ENCODE assay signal across 8 mouse cellular contexts in genomic region chr2:156584154-156584796, GRCm38 (mm10). TPM values are rescaled to one million over a fixed set of nuclear protein-coding genes. Genes with fewer than 3 reads are reported as not detected.
DNase-seq lines count a peak whose midpoint lies in the region; ATAC-seq and TF ChIP-seq lines count a peak whose summit lies in the region.

No protein-coding gene starts in this region.

- no peaks in the 10 kb centered on the region for H3K9me3 ChIP-seq in heart, embryonic 10.5 days
- no peaks in the 10 kb centered on the region for H3K9me3 ChIP-seq in forebrain, embryonic 16.5 days (ENCODE audit: control insufficient read depth, low read length)

- 54% methylated on average over 11 of the region's 11 CpGs for WGBS in heart, embryonic 10.5 days
- 61% methylated on average over 11 of the region's 11 CpGs for WGBS in thymus, adult 2 months
- WGBS in forebrain, embryonic 16.5 days = 57% methylated on average over 11 of the region's 11 CpGs

- DNase-seq in heart, adult 11 months = peak; percentile 92
- DNase-seq in heart, embryonic 10.5 days (ENCODE audit: low spot score) = no peak
- DNase-seq in thymus, adult 2 months = peak; percentile 15
- no peak for DNase-seq in thymus, adult 18-20 months
- DNase-seq in lung, postnatal 10 days = peak; percentile 9
- no peak for DNase-seq in gastrocnemius, postnatal 14 days

- no peaks in the 10 kb centered on the region for H3K36me3 ChIP-seq in heart, embryonic 10.5 days
- H3K36me3 ChIP-seq in thymus, adult 2 months (ENCODE audit: control insufficient read depth, insufficient read depth, low read length) = no peaks in the 10 kb centered on the region
- H3K36me3 ChIP-seq in forebrain, embryonic 16.5 days (ENCODE audit: control insufficient read depth, insufficient read depth) = no peaks in the 10 kb centered on the region

- no peak overlapping the region for H3K4me3 ChIP-seq in heart, embryonic 10.5 days
- H3K4me3 ChIP-seq in thymus, adult 2 months (ENCODE audit: control insufficient read depth, insufficient read depth, low read length) = no peak overlapping the region
- H3K4me3 ChIP-seq in forebrain, embryonic 16.5 days (replicated peaks; ENCODE audit: low read length) = no peak overlapping the region

- no peak for TF ChIP-seq CTCF in thymus, adult 2 months (IDR thresholded peaks at IDR 0.05; ENCODE audit: borderline replicate concordance, control insufficient read depth, extremely low read depth, insufficient read depth, low read length, poor library complexity)

- H3K9ac ChIP-seq in forebrain, embryonic 16.5 days (replicated peaks; ENCODE audit: low read depth, low read length) = no peak overlapping the region

- no peak for TF ChIP-seq POLR2A in thymus, adult 2 months (IDR thresholded peaks at IDR 0.05; ENCODE audit: control insufficient read depth, extremely low read depth, insufficient read depth, low read length, poor library complexity)

- no peak; the same call in 1 of the 2 replicates for ATAC-seq in forebrain, embryonic 16.5 days
- no peak for ATAC-seq in erythroid progenitor cell, adult 5-6 weeks (replicated peaks; ENCODE audit: low FRiP score, poor library complexity, severe bottlenecking)

- intact Hi-C loops in gastrocnemius, postnatal 14 days (cut with DNase I; ENCODE audit: low total_unique reads) = loop anchor here (10.0 kb wide), 1 partner anchor 121 kb away; no protein-coding TSS in a partner anchor

- peak overlapping the region; percentile 38; the same call in 1 of the 2 replicates for H3K4me2 ChIP-seq in forebrain, embryonic 16.5 days (ENCODE audit: low read length)

- peaks cover 31% of the 10 kb centered on the region for H3K27me3 ChIP-seq in heart, embryonic 10.5 days (ENCODE audit: insufficient read depth, poor library complexity, severe bottlenecking)
- no peaks in the 10 kb centered on the region for H3K27me3 ChIP-seq in thymus, adult 2 months (ENCODE audit: control insufficient read depth, insufficient read depth, low read length)
- H3K27me3 ChIP-seq in forebrain, embryonic 16.5 days (replicated peaks; ENCODE audit: control insufficient read depth, insufficient read depth, low read length) = no peaks in the 10 kb centered on the region

- H3K4me1 ChIP-seq in heart, embryonic 10.5 days = peaks cover 15% of the 10 kb centered on the region
- no peaks in the 10 kb centered on the region for H3K4me1 ChIP-seq in thymus, adult 2 months (replicated peaks; ENCODE audit: control insufficient read depth, insufficient read depth, low read length)
- H3K4me1 ChIP-seq in forebrain, embryonic 16.5 days (replicated peaks; ENCODE audit: control insufficient read depth, insufficient read depth, low read length) = peaks cover 16% of the 10 kb centered on the region

- no peak overlapping the region for H3K27ac ChIP-seq in heart, embryonic 10.5 days
- H3K27ac ChIP-seq in thymus, adult 2 months (ENCODE audit: control insufficient read depth, insufficient read depth, low read length) = no peak overlapping the region
- no peak overlapping the region for H3K27ac ChIP-seq in forebrain, embryonic 16.5 days (ENCODE audit: low read length)

RNA-seq across cellular contexts. Expression of gene Dlgap4, which starts 29.2 kb away (rescaled TPM):
- polyA plus RNA-seq in heart, embryonic 10.5 days (2016; fragmentation: Nextera tagmentation; extraction: Ambion mirVana) = 71.6 and 95.7 TPM in 2 replicates
- 93.5 and 98.2 TPM in 2 replicates for polyA plus RNA-seq in thymus, adult 2 months (2012; rRNA removed)
- 342 and 361 TPM in 2 replicates for polyA plus RNA-seq in forebrain, embryonic 16.5 days (2015; fragmentation: Nextera tagmentation; extraction: Ambion mirVana)
- 8.0 and 10.1 TPM in 2 replicates for total RNA-seq in erythroid progenitor cell, adult 5-6 weeks (2015; ENCODE audit: low replicate concordance)
- 3.0 and 3.5 TPM in 2 replicates for total RNA-seq in erythroid progenitor cell, adult 5-6 weeks (2017; ENCODE audit: low replicate concordance)
- total RNA-seq in gastrocnemius, postnatal 14 days (2021) = 10 to 100 TPM; 54.6 to 77.3 TPM

RNA-seq across cellular contexts. Expression of gene Aar2, which starts 36.9 kb away (rescaled TPM):
- 28.0 and 31.8 TPM in 2 replicates for polyA plus RNA-seq in heart, embryonic 10.5 days (2016; fragmentation: Nextera tagmentation; extraction: Ambion mirVana)
- polyA plus RNA-seq in thymus, adult 2 months (2012; rRNA removed) = 32.6 and 32.7 TPM in 2 replicates
- polyA plus RNA-seq in forebrain, embryonic 16.5 days (2015; fragmentation: Nextera tagmentation; extraction: Ambion mirVana) = 44.4 and 45.9 TPM in 2 replicates
- 2.5 and 3.2 TPM in 2 replicates for total RNA-seq in erythroid progenitor cell, adult 5-6 weeks (2015; ENCODE audit: low replicate concordance)
- total RNA-seq in erythroid progenitor cell, adult 5-6 weeks (2017; ENCODE audit: low replicate concordance) = 1.2 and 3.6 TPM in 2 replicates
- 10 to 100 TPM; 18.9 to 20.1 TPM for total RNA-seq in gastrocnemius, postnatal 14 days (2021)

Comparison
In these comparisons a context has a peak if more than half of its experiments do, and no peak if none do; other contexts are left out.
1. DNase-seq: peak in heart, adult 11 months (single experiment), thymus, adult 2 months (single experiment) and lung, postnatal 10 days (single experiment); none in heart, embryonic 10.5 days (single experiment), thymus, adult 18-20 months (0 of 2) and gastrocnemius, postnatal 14 days (single experiment).